Mouse (Mus musculus) erythroblast, adult 5-6 weeks (primary cell): ENCODE data around the gene Klhl3. TPM values are rescaled to one million over a fixed set of nuclear protein-coding genes. Genes with fewer than 3 reads are reported as not detected.

Source experiments
- ATAC-seq: replicated peaks from 2 replicates; pipeline ENCODE4 v1.8.0; 2016; ENCODE audit warnings: moderate number of reproducible peaks, mild to moderate bottlenecking, moderate TSS enrichment, inconsistent platforms; ENCODE audit not compliant: poor library complexity, low FRiP score, severe bottlenecking
- total RNA-seq, 2 experiments: library from RNA; stranded (forward) in 1 of 2; stranded (reverse) in 1 of 2; fragments of 150-400 nt in 1 of 2; fragments of 200-764, 138-1000 nt in 1 of 2; gene quantifications; 2 replicates each; pipeline versions ENCODE4 v1.2.3 to v1.2.4; 2015 to 2017; ENCODE audit warnings: low replicate concordance in 2 of 2

The Klhl3 gene
- total RNA-seq, 2 experiments from 2014 or later = not detected

- ATAC-seq = no peak
Measured at GRCm38 (mm10) chr13:58126862-58127765, 13.7 kb upstream of the Klhl3 start.

GRCm38 (mm10) chr13:58126126-58126525, 12.7 kb upstream of the Klhl3 start:
- peak; percentile 41; the same call in 1 of the 2 replicates for ATAC-seq

DNA sequence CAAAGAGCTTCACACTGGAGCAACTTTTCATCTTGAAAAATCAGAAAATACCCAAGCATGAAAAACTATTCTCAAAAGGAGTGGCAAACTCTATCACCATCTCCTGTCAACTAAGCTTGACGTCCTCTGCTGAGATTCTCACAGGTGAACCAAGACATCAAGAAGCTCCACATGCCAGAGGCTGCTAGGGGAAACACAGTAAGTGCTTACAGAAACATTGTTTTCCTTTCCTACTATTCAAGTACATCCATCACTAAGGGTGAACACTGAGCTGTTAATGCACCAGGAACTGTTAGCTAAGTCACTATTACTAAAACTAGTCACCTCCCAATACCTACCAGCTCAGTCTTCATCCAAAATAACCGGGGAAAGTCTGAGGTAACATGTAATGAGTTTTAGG, 11.6 kb upstream of the Klhl3 start:
- no peak for ATAC-seq

DNA sequence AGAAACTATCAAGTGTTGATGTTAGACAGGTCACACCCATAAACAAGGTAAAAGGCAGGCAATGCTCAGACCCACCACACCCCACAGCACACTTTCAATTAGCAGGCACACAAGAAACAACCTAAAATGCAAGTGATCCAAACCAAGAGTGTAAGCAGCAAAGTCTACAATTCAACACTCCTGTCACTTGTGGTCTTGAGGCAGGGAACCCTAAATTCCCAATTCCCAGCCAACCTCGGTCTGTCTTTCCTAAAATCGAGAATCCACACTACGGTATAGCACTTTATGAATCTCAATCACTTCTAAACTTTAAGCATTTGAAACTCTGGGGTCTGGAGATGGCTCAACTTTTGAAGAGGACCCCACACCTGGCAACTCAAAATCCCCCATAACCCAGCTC, 10.9 kb upstream of the Klhl3 start:
- no peak for ATAC-seq

DNA sequence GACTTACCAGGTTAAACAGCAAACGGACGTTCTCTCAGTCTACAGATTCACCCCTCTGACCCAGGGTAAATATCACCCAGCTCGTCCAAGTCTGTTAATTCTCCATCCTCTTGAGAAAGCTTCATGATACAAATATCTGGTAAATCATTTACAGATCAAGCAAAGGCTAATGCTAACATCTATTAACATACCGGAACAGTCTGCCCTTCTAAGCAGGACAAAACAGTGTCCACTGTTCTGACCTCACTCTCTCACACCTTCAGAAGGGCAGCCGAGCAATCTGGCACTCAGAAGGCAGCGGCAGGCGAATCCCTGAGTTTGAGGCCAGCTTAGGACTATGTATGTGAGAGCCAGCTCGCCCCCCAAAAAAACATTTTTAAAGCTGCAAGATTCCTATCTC, 10.0 kb upstream of the Klhl3 start:
- ATAC-seq = no peak

- ATAC-seq = no peak
Measured at GRCm38 (mm10) chr13:58122786-58123297, 9.4 kb upstream of the Klhl3 start.

DNA sequence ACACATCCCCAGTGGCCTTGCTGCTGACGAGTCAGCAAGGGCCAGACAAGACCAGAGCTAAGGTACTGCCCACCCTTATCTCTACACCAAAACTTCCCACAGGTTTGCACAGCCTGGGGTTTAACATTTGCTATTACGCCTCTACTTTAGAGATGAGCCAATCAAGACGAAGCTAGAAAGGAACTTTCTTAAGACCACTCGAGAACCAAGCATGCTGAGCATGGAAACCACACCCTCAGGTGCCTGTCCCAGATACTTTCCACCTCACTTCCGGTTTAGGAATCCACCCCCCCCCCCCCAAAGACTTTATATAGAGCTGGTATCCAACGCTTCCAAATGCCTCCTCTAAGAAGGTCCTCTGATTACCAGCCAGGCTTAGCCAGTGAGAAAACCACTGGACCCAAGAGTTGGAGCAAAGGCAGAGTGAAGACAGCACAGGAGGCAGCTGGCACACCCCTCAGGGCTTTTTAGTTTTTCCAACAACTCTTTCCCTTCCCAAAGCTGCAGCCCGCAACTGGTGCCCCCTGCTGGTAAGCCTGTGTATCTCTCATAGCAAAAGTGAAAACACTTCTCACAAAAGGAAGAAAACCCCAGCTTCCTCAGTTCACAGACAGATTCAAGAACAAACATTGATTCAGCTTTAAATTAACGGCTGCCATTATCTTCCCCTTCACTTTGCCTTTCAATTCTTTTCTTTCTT, 4.1 kb upstream of the Klhl3 start:
- ATAC-seq = no peak; the same call in 1 of the 2 replicates

DNA sequence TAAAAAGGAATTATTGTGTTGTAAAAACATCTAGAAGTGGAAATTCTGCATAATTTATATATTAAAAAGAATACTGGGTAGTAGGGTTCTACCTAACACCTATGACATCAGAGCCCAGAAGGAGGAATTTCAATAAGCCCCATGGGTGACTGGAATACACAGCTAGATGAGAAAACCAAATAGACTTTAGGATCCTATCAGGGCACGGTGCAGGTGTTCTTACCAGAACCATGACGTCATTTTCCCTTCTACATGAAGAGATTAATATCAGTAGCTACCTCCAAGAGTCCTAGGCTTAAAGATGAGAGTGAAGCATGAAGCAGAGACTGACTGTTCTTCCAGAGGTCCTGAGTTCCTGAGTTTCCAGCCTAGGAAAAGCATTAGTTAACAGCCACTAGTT, 3.4 kb upstream of the Klhl3 start:
- no peak for ATAC-seq

DNA sequence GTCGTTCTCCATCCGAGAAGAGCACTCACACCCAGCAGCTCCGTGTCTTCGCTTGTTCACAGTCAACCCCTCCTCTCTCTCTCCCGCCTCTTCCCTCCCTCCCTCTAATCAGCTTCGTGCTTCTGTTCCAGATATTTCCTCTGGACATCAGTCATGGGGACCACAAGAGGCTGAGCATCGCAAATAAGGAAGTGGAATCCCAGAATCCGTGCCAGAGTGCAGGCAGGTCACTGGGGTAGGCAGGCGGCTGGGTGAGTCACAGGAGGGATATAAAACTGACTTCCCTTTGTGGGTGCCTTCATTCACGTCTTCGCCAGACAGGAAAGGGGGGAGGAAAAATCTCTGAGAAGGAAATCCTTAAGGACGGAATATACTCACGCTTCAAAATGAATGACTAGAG, 1.8 kb upstream of the Klhl3 start:
- ATAC-seq = no peak

DNA sequence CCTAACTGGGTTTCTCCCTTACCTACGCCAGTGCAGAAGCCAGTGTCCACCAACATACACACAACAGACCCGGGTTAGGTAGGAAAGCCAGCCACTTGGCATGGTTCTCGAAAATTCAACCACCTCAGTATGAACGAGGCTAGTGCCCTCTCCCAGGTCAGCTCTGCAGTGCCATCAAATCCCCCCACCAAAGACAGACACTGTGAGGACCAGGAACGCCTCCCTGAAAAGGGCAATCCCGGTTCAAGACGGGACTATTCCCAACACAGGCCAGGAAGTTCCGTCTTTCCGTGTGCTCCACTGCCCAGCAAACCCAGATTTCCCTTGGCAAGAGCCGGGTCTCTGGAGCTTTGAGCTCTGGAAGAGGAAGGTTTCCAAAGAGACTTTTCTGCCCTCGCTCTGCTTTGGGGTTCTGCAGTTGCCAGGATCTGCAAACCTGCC, 771 bp downstream of the Klhl3 start:
- no peak for ATAC-seq

- no peak for ATAC-seq
Measured at GRCm38 (mm10) chr13:58112191-58112590, 1.2 kb downstream of the Klhl3 start.

DNA sequence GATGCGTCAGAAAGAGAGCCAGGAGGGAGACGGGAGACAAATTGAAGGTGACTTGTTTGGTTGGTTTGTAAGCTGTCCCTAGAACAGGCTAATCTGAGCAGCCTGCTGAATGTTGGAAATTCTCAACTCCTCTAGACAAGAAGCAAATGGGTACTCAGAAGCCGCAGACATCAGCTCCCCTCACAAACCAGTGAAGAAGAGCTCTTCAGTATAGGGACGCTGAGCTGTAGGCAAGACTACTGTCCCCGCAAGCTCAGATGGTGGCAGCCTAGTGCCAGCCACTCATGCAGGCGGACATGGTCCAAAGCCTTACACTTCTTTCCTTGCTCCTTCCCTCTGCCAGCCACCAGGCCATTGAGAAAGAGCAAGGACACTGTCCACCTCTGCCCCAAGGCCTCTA, 2.1 kb downstream of the Klhl3 start:
- ATAC-seq = no peak

DNA sequence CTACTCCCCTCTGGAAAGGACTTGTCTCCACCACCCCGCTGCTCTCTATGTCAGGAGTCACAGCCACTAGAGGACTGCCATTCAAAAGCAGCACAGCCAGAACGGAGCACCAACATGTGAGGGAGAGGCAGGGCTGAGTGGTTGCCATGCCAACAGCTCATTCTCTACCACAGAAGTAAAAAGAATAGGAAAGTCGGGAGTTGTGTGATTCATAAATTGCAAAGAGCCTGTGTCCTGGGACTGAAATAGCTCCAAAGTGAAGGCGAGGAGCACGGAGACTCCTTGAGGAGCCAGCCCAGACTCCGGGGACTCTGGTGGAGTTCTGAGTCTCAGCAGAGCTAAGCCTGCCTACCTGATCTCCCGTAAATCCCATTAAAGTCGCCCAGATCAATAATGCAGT, 22.7 kb downstream of the Klhl3 start:
- no peak for ATAC-seq

DNA sequence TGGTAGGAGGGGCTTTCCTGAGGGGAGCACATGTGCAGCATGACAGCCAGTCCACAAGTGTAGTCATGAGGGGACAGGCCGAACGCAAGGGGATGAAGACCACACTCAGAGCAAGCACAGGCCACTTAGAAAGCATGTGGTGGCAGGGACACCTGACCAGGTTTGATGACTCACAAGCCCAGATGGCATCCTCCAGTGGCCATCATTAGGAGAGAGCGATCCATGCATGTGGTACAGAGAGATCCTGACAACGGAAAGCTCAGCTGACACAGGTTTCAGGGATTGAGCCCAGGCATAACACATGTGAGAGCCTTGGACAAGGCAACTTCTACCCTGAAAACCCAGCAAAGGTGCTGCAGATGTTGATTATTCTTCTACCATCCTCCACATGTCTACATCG, 29.0 kb downstream of the Klhl3 start:
- no peak for ATAC-seq

DNA sequence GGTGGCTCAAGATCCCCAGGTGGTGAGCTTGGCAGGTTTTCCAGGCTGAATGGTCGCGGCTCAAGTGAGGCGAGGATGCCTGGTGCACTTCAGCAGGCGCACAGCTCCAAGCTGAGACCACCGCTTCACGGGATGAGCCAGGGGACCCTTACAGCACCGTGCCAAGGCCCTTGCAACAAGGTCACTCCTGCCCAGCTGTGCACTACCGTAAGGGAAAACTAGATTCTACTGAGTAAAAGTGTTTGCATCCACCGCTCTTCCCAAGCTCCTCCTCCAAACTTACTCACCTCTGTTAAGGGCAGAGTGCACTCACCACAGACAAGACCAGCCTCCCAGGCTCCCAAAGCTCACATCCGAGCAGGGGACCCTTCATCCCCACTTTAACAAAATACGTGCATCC, 29.9 kb downstream of the Klhl3 start:
- no peak for ATAC-seq

- no peak for ATAC-seq
Measured at GRCm38 (mm10) chr13:58083048-58083447, 30.3 kb downstream of the Klhl3 start.

DNA sequence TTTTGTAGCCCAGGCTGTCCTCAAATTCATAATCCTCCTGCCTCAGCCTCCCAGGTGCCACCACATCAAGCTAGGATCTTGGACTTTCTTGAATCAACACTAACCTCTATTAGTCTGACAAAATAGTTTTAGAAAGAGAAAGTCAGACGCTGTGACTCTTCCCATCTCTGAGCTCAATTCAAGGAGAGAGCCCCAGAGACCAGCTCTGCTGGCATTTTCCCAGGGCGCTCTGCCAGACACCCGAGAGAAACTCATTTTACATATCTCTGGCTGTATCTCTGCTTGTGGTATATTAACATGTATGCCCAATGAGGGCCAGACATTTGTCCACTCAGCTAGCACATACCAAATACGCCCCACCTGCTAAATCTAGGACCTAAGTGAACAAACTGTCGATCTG, 35.0 kb downstream of the Klhl3 start:
- no peak for ATAC-seq

GRCm38 (mm10) chr13:58074881-58075280, 38.5 kb downstream of the Klhl3 start:
- ATAC-seq = no peak

- ATAC-seq = no peak
Measured at GRCm38 (mm10) chr13:58074466-58074865, 38.9 kb downstream of the Klhl3 start.

- ATAC-seq = no peak
Measured at GRCm38 (mm10) chr13:58073254-58073882, 40.0 kb downstream of the Klhl3 start.
